Mouse (Mus musculus) liver (tissue): ENCODE data around the gene Skor1.
A peak's percentile ranks its signal among the peaks of the same experiment; 100 is the strongest.

Source experiments
- DNase-seq: peaks from one replicate; pipeline ENCODE4 v3.0.0-alpha.2; 2020; ENCODE audit warnings: mixed read lengths

Skor1 gene

DNA sequence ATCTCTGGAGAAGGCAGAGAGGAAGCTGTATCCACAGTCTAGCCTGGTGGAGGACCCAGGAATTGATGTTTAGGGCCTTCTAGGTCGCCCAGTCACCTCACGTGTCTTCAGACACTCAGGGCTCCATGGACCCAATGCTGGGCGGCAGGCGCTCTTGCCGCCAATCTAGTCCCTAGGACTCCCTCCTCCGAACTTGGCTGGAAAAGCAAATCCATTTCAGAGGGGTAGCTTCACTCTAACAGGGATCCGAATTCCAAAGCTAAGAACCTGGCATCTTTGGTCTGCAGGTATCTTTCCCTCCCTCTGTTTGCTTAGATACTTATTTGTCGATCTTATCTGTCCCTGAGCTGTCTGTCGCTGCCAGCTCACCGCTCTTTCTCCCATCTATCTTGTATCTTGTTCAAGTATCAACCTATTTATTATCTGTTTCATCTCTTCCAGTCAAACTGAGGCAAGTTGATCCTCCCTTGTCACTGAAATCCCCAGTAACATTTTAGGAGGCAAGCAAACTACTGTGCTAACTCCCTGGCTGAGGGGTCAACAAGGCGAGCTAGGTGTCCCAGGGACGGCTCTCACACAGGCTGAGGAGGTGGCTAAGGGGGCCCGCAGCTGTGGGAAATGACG is 863 bp downstream of the Skor1 start:
- no peak for DNase-seq

DNA sequence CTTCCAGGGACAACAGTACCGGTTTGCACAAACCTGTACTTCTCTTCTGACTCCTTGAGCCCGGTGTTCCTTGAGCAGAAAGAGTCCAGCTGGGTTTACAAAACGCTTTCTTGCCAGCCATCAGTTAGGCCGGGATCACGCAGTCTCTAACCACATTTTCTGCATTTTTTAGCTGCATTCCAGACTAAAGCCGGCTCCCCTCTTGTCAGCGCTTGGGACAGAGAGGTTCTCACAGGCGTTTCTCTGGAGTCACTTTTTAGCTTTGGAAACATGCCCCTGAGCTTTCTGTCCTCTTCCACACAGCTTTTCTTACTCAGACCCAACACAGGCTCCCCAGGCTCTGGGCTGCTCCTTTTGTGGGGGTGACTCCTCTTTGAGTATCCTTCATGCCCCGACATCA is 1.5 kb downstream of the Skor1 start:
- no peak for DNase-seq

DNA sequence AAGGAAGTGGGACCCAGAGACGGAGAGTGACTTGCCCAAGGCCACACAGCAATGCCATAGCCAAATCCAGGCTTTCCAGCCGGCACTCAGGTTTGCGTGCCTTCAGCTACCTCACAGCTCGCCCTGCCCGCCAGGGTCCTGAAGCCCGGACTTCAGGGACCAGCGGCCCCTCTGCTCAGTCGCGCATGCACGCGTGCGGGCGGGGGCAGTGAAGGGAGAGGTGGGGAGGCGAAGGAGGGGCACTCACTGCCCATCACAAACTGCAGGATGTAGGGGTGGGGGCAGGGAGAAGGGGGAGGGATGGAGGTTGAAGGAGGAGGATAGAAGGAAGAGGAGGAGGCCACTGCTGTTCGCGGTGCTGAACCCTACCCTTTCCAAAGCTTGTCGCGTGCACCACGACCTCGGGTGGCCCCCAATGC is 1.9 kb downstream of the Skor1 start:
- DNase-seq = no peak

DNA sequence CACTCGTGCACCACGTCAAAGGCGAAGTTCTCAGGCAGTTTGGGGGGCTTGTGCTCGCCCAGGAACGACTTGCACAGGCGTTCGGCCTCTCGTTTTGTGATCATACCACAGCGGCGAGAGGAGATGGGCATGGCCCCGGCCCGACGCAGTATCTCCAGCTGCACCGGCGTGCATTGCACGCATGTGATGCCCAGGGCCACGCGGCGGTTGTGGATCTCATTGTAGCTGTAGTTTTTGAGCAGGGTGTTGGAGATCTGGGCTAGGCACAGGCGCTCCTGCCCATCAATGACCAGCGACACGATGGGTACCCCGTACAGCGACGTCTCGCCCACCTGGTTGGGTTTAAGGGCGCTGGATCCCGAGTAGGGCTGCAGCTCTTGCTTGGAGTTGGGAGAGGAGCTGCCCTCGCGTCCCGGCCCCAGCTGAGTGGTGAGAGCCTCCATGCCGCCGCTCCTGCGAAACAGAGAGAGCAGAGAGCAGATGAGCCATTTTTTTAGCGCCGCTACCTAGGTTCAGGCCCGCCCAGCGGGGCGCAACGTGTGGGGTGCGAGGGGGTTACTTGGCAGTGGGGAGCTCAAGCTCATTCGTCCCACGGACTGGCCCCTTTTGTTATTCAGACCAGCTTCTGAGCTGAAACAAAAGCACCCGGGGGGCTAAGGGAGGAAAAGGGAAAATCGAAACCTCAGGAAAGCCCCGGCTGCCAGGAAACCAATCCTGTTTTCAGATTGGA is 2.5 kb downstream of the Skor1 start:
- DNase-seq = no peak

DNA sequence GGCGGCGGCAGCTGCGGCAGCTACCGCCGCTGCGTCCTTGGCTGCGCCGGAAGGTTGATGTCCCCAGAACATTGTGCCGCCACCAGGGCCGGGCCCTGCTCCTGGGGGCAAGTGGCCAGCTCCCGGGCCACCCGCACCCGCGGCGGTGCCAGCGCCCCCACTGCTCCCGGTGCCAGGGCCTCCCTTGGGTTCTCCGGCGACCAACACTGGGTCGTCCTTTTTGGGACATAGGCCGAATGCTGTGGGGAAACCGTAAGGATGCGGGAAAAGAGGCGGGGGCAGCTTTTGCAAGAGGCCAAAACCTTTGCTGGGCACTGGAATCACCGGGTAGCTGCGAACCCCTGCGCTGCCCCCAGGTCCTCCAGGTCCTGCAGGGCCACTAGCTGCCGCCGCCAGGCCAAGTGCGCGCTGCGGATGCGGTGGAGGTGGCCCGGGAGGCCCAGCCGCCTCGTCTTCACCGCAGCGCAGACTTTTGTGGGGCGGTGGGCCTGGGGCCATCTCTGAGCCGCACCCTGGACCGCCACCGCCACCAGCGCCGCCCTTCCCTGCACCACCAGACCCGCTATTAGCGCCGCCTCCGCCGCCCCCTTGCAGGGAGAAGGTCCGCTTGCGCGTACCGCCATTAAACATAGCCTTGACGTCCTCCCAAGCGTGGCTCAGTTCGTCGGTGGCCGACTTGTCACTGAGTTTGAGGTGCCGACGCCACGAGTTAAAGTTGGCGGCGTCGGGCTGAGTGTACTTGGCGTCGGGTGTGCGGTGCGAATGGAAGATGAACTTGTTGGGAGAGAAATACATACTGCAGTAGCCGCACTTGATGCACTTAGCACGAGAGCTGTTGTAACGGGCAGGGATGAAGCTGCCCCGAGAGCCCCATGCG is 3.3 kb downstream of the Skor1 start:
- DNase-seq = no peak

DNA sequence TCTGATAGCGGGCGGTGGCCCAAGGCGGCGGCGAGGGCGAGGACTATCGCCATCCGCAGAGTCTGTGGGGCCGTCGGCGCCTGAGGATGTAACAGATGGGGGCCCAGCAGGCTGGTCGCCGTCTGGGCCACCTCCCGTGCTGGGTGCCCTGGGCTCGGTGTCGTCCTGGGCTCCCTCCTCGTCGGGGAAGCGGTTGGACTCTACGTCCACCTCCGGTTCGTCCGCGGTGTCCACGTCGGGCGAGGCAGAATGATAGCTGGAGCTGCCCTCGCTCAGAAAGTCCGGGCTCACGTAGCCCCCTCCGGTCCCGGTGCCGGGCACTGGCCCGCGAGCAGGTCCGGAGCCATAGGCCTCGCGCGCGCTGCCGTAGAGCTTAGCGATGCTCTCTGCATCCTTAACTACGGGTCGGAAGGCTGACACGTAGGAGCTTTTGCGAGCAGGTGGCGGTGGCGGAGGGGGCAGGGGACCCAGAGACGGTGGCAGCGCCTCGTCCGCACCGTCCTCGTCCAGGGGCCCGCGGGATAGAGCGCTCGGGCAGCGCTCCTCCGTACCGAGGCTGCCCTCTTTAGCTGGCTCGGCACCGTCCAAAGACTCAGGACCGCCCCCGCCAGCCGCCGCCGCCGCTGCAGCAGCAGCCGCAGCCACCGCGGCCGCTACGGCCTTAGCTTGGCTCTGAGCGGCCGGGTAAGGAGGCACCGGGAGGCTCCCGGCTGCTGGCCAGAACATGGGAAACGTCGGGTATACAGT is 4.1 kb downstream of the Skor1 start:
- no peak for DNase-seq

DNA sequence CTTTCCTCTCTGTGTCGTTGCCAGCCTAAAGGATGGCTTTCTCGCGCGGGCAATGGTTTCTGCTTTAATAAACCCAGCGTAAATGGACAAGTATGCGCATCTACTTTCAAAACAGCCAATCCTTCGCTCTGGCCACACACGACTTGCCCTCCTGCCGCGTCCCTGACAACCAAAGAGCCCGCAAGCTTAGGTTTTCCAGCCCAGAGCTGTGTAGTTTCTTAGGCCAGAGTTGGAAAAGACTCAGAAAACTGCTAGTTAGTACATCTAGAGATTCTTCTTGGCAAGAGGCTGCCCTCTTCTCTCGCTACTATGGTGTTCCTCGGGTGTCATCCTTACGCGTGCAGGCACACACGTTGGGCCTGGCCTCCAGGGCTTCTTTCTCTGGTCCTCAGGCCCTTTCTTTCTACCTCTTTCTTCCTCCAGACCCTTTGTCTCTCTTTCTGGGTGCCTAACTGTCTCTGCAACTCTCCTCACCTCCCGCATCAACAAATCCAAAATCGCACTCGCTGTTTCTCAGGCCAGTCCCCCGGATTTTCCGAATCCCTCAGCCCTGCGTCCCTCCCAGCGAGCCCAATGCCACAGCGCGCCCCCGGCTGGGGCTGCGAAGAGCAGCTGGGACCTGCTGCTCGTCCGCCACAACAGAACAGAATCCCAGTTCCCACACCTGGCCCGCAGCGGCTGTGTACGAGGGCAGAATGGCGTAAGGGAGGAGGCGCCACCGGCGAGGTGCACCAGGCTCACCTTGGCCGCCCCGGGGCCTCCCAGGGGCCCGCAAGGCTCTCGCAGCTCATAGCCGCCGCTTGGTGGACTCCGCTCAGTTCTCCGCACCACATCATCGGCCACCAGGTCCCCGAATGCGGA is 4.9 kb downstream of the Skor1 start:
- DNase-seq = no peak

DNA sequence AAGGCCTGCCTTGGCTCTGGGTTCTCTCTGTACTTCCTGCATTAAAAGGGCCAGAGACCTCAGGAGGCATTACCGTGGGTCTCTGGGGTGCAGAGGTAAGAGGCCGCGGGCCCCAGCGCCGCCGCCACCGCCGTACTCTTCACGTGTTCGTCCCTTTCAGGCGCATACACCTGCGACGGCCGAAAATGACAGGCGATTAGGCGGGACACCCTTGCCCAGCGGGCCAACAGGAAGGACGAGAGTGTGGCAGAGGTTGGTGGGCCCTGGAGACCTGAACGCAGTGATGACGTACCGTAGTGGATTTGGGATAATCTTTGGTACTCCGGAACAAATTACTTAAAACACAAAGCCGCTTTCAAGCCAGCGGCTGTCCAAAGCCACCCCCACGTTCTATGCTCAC is 5.5 kb downstream of the Skor1 start:
- DNase-seq = no peak

DNA sequence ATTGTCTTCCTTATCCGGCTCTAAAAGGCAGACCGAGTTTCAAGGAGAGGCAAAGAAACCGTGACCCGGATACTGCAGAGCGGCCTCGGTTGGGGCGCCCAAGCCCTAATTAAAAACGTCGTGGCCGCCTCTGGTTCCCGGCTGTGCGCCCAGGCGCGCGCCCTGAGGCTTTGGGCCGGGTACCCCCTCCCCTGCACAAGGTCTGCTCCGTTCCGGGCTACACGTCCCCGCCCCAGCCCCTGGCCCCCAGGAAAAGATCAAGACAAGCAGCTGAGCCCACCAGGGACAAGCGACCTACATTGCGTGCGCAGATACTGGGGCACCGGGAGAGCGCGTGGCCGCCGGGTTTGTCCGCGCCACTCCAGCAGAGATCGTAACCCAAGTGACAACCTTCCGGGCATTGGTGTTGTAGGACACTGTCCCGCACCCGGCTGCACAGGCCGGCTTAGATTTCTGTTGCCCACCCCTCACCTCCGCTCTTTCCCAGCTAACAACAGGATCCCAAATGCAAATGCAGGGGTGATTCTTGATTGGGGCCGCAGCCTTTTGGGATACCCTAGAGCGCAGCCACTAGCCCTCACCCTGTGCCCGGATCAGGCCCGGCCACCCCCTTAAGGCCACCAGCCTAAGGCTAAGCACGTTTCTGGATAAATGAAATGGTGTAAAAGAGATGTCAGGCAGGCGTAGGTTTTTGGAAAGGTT is 6.3 kb downstream of the Skor1 start:
- no peak for DNase-seq

DNA sequence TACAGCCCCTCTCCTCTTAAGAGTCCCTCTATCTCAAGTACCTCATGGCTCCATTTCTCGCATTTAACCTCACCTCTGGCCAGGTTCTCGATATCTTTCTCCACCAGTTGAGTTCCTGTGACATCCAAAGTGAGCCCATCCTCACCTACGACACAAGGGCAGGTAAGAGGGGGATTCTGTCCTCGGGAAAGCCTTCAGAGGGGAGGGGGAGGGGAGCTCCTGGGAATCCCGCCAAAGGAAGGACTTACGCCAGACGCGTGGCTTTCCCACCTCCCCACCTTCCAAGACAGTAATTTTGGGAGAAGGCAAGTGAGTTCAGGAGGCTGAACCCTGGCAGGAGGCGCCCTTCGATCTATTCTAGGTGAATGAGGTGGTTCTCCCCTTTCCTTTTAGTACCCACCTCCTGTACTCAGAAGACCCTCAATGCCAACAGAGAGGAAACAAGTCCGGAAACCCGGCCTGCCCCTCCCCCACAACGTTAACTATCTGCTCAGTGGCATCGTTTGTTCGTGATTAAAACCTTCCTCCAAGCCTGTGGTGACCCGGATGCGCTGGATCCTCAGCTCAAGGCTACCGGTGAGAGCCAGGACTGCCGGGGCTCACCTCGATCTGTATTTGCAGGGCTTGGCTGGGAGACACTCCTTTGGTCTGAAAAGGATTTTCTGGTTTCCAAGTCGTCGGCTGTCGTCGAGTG is 7.0 kb downstream of the Skor1 start:
- no peak for DNase-seq

DNA sequence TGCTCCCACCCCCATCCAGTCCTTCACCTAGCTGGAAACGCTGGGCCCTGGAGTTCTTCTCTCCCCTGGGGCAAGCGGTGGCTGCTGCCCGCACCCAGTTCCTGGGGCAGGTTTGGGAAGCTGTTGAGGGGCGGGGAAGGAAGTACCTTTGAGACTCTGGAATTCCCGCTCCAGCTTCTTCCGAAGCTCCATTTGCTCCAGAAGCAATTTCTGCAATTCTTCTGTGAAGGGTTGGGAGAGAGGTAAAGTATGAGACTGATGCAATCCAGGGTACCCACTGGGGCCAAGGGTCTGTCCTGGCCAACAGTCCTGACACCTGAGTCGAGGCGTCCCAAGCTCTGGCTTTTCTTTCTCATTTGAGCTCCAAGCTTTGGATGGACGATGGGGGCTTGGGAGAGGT is 8.6 kb downstream of the Skor1 start:
- DNase-seq = no peak

DNA sequence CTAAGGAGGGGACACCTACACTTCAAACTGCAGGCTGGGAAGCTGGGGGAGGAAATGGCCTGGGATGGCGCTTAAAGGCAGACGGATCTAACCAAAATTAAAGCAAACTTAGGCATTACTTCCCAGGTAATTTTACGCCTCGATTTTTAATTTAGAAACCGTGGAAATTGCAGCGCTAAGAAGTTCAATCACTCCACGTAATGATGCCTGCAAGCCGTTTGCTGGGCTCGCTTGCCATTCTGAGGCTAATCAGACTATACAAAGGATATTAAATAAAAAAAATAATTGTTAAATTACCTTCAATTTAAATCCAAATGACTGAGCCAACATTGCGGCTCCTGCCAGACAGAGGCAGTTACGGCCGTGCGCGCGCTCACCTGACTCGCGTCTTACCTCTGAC is 9.1 kb downstream of the Skor1 start:
- DNase-seq = no peak

DNA sequence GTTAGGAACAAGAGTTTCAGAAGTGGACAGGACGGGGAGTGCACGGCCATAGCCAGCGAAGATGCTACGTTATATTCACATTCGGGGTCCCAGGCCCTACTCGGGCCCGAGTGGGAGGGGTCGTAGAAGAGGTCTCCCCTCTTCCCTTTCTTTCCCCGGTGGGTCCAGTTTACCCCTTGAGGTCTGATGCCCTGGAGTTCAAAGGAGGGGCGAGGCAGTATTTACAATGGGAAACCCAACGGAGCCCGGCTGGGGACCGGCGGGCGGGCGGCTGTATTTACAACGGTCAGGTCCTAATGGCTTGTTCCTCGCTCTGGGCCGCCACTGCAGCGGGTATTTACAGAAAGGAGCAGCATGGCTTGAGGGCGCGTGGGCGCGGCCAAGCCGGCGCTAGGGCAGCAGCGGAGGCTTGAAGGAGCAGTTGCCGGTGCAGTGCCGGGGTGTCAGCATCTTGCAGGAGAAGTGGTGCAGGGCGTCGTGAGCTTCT is 10.2 kb downstream of the Skor1 start:
- DNase-seq = no peak

DNA sequence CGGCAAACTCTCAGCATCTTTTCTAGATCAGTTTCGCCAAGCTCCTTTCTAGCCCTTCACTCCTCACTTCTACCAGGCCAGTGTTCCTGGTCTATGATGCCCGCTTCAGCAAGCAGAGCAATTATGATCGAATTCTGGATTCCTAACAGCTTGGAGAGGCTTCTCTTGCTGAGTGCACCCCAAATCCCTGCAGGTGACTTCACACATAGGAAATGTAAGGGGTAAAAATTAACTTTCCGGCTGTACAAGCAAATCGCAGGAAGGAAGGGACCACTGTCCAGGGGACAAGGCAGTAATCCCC is 11.2 kb downstream of the Skor1 start:
- DNase-seq = no peak

DNA sequence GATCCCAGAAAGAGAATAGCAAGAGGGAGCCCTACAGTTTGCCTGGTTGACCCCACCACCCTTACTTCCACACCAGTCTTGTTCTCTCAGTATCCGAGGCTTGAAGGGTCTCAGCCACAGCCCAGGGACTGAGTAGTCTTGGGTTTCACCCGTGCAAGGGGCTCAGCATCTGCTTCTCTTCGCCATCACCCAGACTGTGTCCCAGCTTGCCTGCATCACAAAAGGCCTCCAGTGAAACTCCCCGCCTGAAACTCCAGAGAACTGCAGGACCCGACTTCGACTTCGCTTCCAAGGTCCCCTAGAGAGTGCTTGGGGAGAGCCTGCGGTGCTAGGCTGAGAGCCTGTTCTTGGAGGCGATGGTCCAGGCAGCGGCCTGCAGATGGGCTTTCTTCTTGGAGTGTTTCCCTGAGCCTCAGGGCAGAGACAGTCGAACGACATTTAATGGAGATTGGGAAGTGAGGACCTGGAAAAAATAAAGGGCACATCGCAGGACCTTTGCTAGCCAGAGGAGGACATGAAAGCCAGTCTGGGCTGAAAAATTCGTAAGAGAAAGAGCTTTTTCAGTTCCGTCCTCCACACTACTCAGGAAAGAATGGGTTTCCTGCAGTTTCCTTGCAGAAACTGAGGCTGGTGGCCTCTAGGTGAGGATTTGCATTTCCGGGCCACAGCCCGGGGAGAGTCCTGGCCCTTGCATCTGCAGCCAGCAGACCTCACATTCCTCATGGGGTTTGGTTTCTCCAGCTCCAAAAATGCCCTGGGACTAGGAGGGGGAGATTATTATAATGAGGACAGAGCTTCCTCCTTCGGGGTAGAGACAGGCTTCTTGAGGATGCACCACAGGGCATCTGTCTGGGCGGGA is 11.8 kb downstream of the Skor1 start:
- DNase-seq = no peak

DNA sequence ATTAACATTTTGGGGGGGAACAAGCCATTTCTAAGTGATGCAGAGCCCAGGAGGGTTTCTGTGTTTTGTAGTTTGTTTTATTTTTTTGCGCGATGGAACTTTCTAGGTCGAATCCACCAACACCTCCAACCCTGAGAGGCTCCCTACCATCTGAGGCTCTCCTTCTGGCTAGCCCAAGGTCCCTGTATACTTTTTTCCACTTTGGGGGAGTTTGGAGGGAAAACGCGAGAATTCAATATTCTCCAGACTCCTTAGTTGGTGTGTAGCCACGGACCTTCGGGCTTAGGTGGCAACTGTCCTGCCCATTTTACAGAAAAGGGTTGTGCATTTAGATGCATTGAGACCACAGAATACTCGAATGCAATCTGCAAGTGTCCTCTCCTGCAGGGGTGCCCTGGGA is 12.5 kb downstream of the Skor1 start:
- no peak for DNase-seq

DNA sequence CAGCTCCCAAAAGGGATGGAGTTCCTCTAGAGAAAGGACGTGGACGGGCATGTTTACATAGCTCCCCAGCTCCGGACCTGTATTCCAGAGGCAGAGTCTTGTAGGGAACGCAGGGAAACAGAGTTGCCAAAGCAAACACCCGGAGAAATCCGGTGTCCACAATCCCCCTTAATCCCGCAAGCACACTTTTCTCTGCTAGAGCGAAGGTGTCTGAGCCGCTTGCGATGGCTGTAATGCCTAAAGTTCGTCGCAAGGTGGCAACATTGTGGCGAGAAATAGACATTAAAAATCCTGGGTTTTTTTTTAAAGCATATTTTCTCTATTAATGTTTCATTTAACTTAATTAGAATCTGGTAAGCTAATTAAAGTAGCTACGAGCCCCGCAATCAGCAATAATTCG is 13.0 kb downstream of the Skor1 start:
- DNase-seq = peak; percentile 46

DNA sequence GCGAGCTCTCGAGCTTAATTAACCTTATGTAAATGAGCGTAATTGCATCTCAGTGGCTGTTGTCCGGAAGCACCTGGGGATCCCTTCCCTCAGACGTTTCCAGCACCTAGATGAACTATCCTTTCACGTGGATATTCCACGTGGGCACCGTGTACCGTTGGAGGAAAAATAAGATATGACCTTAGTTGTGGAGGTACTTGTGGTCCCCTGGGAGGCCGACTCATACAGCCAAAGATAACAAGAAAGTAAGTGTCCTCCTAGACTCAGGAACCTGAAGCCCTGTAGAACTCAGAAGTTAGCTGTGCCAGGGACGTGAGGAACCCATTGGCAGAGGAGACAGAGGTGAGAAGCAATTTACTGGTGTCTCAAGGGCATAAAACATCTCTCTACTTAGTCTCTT is 13.4 kb downstream of the Skor1 start:
- DNase-seq = no peak

DNA sequence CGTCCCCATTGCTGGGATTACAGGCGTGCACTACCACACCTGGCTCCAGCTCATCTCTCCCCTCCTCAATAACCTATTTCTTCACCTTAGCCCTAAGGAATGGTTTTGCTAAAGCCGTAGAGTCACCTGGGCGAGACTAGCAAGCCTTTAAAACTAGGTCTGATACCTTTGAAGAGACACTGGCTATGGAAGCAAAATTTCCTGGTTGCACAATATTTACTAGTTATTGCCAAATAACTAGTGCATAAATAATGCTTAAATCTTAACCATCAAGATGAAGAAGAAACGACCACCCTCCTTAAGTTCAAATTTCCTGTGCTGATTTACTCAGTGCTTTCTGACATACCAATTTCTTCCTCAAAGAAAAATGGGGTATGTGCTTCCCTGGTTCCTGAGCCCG is 15.1 kb downstream of the Skor1 start:
- no peak for DNase-seq
